Mouse (Mus musculus): ENCODE measurements at regions not wholly inside any gene's neighbourhood (a gene's known extent, or its start where the extent isn't known, plus 50 kb on each side); places are given as distances from the start of the nearest gene placed in this dataset.

DNA sequence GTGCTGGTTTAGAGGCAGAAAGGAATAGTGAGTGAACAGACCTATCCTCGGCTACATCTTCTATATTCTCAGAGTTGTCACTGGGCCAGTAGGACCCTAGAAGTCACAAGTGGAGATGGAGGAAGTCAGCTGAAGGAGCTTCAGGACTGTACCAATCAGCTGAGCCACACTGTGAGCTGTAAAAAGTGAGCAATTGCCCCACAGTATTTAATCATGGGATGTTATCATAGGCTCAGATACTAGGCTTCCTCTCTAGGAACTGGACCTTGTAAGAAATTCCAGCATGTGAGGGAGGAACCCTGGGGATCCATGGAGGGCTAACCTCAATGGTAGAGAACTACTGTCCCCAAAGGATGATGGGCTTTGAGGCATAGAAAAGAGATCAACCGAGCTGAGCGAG, 78.2 kb upstream of the Maf start:
- DNase-seq (ENCODE audit: extremely low spot score, low spot score) = no peak
- H3K4me3 ChIP-seq = no peak overlapping the region
- no peaks in the 10 kb centered on the region for H3K9me3 ChIP-seq
- no peaks in the 10 kb centered on the region for H3K36me3 ChIP-seq (replicated peaks)
- H3K27ac ChIP-seq = no peak overlapping the region
- H3K4me1 ChIP-seq = peaks cover 13% of the 10 kb centered on the region
- H3K27me3 ChIP-seq (ENCODE audit: poor library complexity, severe bottlenecking) = no peaks in the 10 kb centered on the region
- 92% methylated on average over 3 of the region's 3 CpGs for WGBS

GRCm38 (mm10) chr8:115783364-115783763, 75.8 kb upstream of the Maf start:
- H3K27me3 ChIP-seq (ENCODE audit: poor library complexity, severe bottlenecking) = no peaks in the 10 kb centered on the region
- DNase-seq (ENCODE audit: extremely low spot score, low spot score) = no peak
- 88% methylated on average over 6 of the region's 6 CpGs for WGBS
- H3K9me3 ChIP-seq = no peaks in the 10 kb centered on the region
- H3K36me3 ChIP-seq (replicated peaks) = no peaks in the 10 kb centered on the region
- peaks cover 7% of the 10 kb centered on the region for H3K4me1 ChIP-seq
- no peak overlapping the region for H3K27ac ChIP-seq
- H3K4me3 ChIP-seq = no peak overlapping the region

GRCm38 (mm10) chr8:115778433-115778832, 70.8 kb upstream of the Maf start:
- Histone ChIP-seq H3K27ac (no peak overlapping the region), H3K4me1 (no peaks in the 10 kb centered on the region), H3K36me3 (replicated peaks) (no peaks in the 10 kb centered on the region), H3K4me3 (no peak overlapping the region), H3K9me3 (no peaks in the 10 kb centered on the region), H3K27me3 (ENCODE audit: poor library complexity, severe bottlenecking) (no peaks in the 10 kb centered on the region)
- WGBS = 97% methylated on average over 1 of the region's 1 CpGs
- no peak for DNase-seq (ENCODE audit: extremely low spot score, low spot score)

DNA sequence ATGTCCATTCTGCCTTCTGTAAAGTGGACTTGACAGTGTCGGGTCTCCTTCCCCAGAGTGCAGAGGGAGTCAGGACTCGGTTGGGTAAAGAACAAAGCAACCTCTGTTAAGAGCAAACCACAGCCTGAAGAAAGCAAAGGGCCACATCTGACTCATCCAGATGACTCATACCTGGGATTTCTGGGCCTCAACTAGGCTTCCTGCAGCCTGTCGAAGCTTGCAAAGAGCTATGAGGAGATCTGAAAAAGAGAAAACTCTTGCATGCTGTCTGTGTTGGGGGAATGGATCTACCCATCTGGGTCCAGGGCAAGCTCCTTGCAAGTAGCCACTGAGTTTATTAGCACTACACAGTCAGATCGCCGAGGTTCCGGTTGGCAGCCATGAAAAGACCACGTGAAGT, 63.5 kb upstream of the Maf start:
- H3K4me3 ChIP-seq = no peak overlapping the region
- no peaks in the 10 kb centered on the region for H3K9me3 ChIP-seq
- H3K4me1 ChIP-seq = peaks cover 8% of the 10 kb centered on the region
- no peak overlapping the region for H3K27ac ChIP-seq
- H3K27me3 ChIP-seq (ENCODE audit: poor library complexity, severe bottlenecking) = no peaks in the 10 kb centered on the region
- DNase-seq (ENCODE audit: extremely low spot score, low spot score) = no peak
- 89% methylated on average over 7 of the region's 7 CpGs for WGBS
- no peaks in the 10 kb centered on the region for H3K36me3 ChIP-seq (replicated peaks)

- no peak for DNase-seq (ENCODE audit: extremely low spot score, low spot score)
- Histone ChIP-seq H3K9me3 (no peaks in the 10 kb centered on the region), H3K4me1 (peaks cover 12% of the 10 kb centered on the region), H3K4me3 (no peak overlapping the region), H3K27ac (no peak overlapping the region), H3K36me3 (replicated peaks) (no peaks in the 10 kb centered on the region), H3K27me3 (ENCODE audit: poor library complexity, severe bottlenecking) (no peaks in the 10 kb centered on the region)
- 90% methylated on average over 4 of the region's 4 CpGs for WGBS
These were observed 61.0 kb upstream of the Maf start for GRCm38 (mm10) chr8:115768631-115769030.

GRCm38 (mm10) chr8:115766218-115766898, 58.8 kb upstream of the Maf start:
- WGBS = 30% methylated on average over 9 of the region's 9 CpGs
- DNase-seq (ENCODE audit: extremely low spot score, low spot score) = peak; percentile 16
- H3K27me3 ChIP-seq (ENCODE audit: poor library complexity, severe bottlenecking) = no peaks in the 10 kb centered on the region
- peaks cover 12% of the 10 kb centered on the region for H3K4me1 ChIP-seq
- H3K27ac ChIP-seq = peak overlapping the region; percentile 72
- no peak overlapping the region for H3K4me3 ChIP-seq
- no peaks in the 10 kb centered on the region for H3K36me3 ChIP-seq (replicated peaks)
- H3K9me3 ChIP-seq = no peaks in the 10 kb centered on the region

DNA sequence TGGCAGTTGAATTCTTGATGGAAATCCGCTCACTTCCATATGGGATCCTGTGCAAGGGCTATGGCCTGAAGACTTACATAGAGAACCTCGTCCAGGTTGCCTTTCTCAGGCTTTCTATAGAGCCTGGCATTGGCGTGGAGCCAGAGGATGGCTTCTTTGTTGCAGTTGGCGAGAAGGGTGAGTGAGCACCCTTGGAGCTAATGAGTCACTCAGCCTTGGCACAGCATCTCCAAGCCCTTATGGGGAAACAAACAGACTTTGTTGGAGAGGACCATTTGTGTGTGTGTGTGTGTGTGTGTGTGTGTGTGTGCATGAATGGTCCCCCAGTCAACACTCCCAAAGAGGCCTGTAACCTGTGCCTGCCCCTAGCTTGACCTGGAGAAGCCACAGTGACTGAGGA, 57.0 kb upstream of the Maf start:
- DNase-seq (ENCODE audit: extremely low spot score, low spot score) = no peak
- no peak overlapping the region for H3K4me3 ChIP-seq

DNA sequence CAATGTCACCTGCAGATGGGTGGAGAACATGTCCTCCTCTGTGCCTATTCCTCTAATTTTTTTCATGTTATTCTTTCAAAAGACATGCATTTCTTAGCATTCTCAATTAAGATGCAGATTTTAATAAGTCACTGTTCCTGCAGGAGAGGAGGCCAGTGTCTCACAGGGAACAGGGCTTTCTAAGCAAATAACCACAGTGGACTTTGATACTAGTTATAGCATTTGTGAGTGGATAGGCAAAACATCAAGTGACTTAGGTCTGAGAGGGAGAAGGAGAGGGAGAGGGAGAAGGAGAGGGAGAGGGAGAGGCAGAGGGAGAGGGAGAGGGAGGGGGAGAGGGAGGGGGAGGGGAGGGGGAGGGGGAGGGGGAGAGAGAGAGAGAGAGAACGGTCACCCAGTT, 50.4 kb upstream of the Maf start:
- no peak overlapping the region for H3K27ac ChIP-seq
- no peaks in the 10 kb centered on the region for H3K36me3 ChIP-seq (replicated peaks)
- H3K4me1 ChIP-seq = peaks cover 12% of the 10 kb centered on the region; the same call in 1 of the 2 replicates
- H3K27me3 ChIP-seq (ENCODE audit: poor library complexity, severe bottlenecking) = no peaks in the 10 kb centered on the region
- WGBS = 75% methylated on average over 1 of the region's 1 CpGs
- H3K4me3 ChIP-seq = no peak overlapping the region
- no peaks in the 10 kb centered on the region for H3K9me3 ChIP-seq
- DNase-seq (ENCODE audit: extremely low spot score, low spot score) = no peak

More for the DNA sequence above, 57.0 kb upstream of the Maf start:
- H3K27ac ChIP-seq = no peak overlapping the region
- H3K9me3 ChIP-seq = no peaks in the 10 kb centered on the region
- peaks cover 12% of the 10 kb centered on the region for H3K4me1 ChIP-seq
- H3K27me3 ChIP-seq (ENCODE audit: poor library complexity, severe bottlenecking) = no peaks in the 10 kb centered on the region
- 79% methylated on average over 4 of the region's 4 CpGs for WGBS
- no peaks in the 10 kb centered on the region for H3K36me3 ChIP-seq (replicated peaks)

Data from forebrain, embryonic 10.5 days (tissue).